Mouse (Mus musculus): ENCODE measurements around the gene Kif22. TPM values are rescaled to one million over a fixed set of nuclear protein-coding genes. Genes with fewer than 3 reads are reported as not detected.
"Not testable (repeated sequence)": the region's sequence is repeated elsewhere in the genome, so short reads cannot be mapped to it uniquely, and the experiment has no call there.

Gene Kif22
- 47.3 TPM for polyA plus RNA-seq (2021)

- TF ChIP-seq CTCF (IDR thresholded peaks at IDR 0.05), result no peak
- peak; percentile 84 for ATAC-seq
- H3K27me3 ChIP-seq, result no peaks in the 10 kb centered on the region
- ChIA-PET CTCF (interaction anchor here (1.1 to 1.6 kb wide), 3 partner anchors 13 to 68 kb away, joined by 3 to 4 read pairs (median 3); no protein-coding TSS in a partner anchor), POLR2A (interaction anchor here (0.8 to 1.9 kb wide), 5 partner anchors 10 to 29 kb away, joined by 3 to 5 read pairs (median 3); no protein-coding TSS in a partner anchor)
- in situ Hi-C loops (cut with MboI; ENCODE audit: low pct_unique_long_range_greater_than_20kb), result no loop called here
- peak; percentile 50 for DNase-seq (ENCODE audit: low read depth, low spot score)
These were observed at the start of gene Kif22 for GRCm38 (mm10) chr7:127041851-127042672. Gene Kif22, minus strand, starts transcription at chr7:127042471.

- POLR2A ChIA-PET, result no interaction called here
- no peak for TF ChIP-seq CTCF (IDR thresholded peaks at IDR 0.05)
- in situ Hi-C loops (cut with MboI; ENCODE audit: low pct_unique_long_range_greater_than_20kb), result loop anchor here (5.0 to 10.0 kb wide), 2 partner anchors 34 to 127 kb away; no protein-coding TSS in a partner anchor
- ATAC-seq (no peak), DNase-seq (ENCODE audit: low read depth, low spot score) (no peak)
- no peaks in the 10 kb centered on the region for H3K27me3 ChIP-seq
- CTCF ChIA-PET, result no interaction called here
These were observed 49.0 kb upstream of the Kif22 start, which contains the start of gene AI467606 for GRCm38 (mm10) chr7:127091114-127091896. Gene AI467606, plus strand, starts transcription at chr7:127091359.

GRCm38 (mm10) chr7:127090154-127091113 is 48.2 kb upstream of the Kif22 start:
- ChIA-PET POLR2A (no interaction called here), CTCF (no interaction called here)
- ATAC-seq, result no peak
- TF ChIP-seq CTCF (IDR thresholded peaks at IDR 0.05), result no peak
- no peaks in the 10 kb centered on the region for H3K27me3 ChIP-seq
- in situ Hi-C loops (cut with MboI; ENCODE audit: low pct_unique_long_range_greater_than_20kb), result loop anchor here (5.0 to 10.0 kb wide), 2 partner anchors 33 to 126 kb away; no protein-coding TSS in a partner anchor
- DNase-seq (ENCODE audit: low read depth, low spot score), result no peak

- DNase-seq (ENCODE audit: low read depth, low spot score), result no peak
- in situ Hi-C loops (cut with MboI; ENCODE audit: low pct_unique_long_range_greater_than_20kb), result no loop called here
- POLR2A ChIA-PET, result no interaction called here
- CTCF ChIA-PET, result no interaction called here
- ATAC-seq, result no peak
- TF ChIP-seq CTCF (IDR thresholded peaks at IDR 0.05), result no peak
- H3K27me3 ChIP-seq, result no peaks in the 10 kb centered on the region
These were observed 46.9 kb upstream of the Kif22 start for GRCm38 (mm10) chr7:127088901-127089845.

GRCm38 (mm10) chr7:127088083-127088482 is 45.8 kb upstream of the Kif22 start:
- in situ Hi-C loops (cut with MboI; ENCODE audit: low pct_unique_long_range_greater_than_20kb), result no loop called here
- no peak for DNase-seq (ENCODE audit: low read depth, low spot score)
- ChIA-PET POLR2A (no interaction called here), CTCF (no interaction called here)
- no peak for ATAC-seq
- no peaks in the 10 kb centered on the region for H3K27me3 ChIP-seq
- no peak for TF ChIP-seq CTCF (IDR thresholded peaks at IDR 0.05)

GRCm38 (mm10) chr7:127087278-127088010 is 45.2 kb upstream of the Kif22 start, which contains the start of gene Zg16:
Gene Zg16, minus strand, starts transcription at chr7:127087328.
- POLR2A ChIA-PET; H3K27me3 ChIP-seq; DNase-seq (ENCODE audit: low read depth, low spot score); CTCF ChIA-PET; ATAC-seq; in situ Hi-C loops (cut with MboI; ENCODE audit: low pct_unique_long_range_greater_than_20kb): not testable (repeated sequence)

- POLR2A ChIA-PET, result interaction anchor here (0.7 kb wide), 1 partner anchor 128 kb away, joined by 4 read pairs; no protein-coding TSS in a partner anchor
- CTCF ChIA-PET; H3K27me3 ChIP-seq; ATAC-seq; DNase-seq (ENCODE audit: low read depth, low spot score); in situ Hi-C loops (cut with MboI; ENCODE audit: low pct_unique_long_range_greater_than_20kb): not testable (repeated sequence)
These were observed 43.5 kb upstream of the Kif22 start for GRCm38 (mm10) chr7:127085751-127086150.

GRCm38 (mm10) chr7:127084794-127085193 is 42.5 kb upstream of the Kif22 start:
- no peak for TF ChIP-seq CTCF (IDR thresholded peaks at IDR 0.05)
- ChIA-PET CTCF (no interaction called here), POLR2A (no interaction called here)
- ATAC-seq (no peak), DNase-seq (ENCODE audit: low read depth, low spot score) (no peak)
- no peaks in the 10 kb centered on the region for H3K27me3 ChIP-seq
- in situ Hi-C loops (cut with MboI; ENCODE audit: low pct_unique_long_range_greater_than_20kb), result no loop called here
